10 mouse cellular contexts compared by ENCODE assay signal in the genomic region with DNA sequence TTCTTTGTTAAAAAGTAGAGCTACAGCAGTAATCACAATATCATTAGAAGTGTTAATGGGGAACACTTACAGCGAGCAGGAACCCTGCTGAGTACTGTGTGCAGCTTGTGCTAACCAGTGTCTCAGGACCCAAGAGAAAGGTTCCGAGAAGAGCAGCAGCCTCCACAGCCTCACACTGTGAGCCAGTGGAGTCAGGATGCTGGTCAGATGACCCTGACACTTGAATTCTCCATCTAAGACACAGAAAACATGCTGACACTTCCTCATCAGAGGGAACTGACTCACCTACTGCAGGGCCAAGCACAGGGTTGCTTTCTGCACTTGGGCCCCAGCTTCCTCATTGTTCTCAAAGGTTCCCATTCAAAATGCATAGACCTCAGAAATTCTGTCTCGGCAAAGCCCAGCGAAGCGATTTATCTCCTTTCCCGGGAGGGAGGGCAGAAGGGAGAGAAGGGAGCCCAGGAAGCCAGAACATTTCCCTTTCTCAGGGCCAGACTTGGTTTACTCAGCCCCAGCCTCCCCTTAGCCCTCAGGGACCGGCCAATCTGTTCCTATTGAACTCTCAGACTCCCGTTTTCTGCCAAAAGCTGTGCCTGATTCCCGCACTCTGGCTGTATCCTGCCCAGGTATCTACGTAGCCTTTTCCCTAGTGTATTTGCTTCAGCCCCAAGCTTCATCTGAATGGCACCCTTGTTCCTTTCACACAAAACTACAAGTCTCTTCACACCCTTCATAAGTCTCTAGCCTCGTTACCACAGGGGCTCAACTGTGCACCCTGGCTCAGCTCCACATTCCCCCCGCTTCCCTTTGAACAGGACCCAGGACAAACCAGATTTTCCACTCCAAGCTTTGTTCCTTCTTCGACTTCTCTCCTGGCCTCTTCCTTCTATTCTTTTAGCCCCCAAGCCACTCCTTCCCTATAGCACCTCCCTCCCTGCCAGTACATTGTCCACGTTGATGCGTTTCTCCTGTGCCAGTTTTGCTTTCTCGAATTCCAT. TPM values are rescaled to one million over a fixed set of nuclear protein-coding genes. Genes with fewer than 3 reads are reported as not detected.
DNase-seq lines count a peak whose midpoint lies in the region; ATAC-seq and TF ChIP-seq lines count a peak whose summit lies in the region.
"Had no signal": no experiment of that assay in that cellular context is flagged by ENCODE, and none has a peak within 500 bp of the region (broad histone marks: within the 10 kb centered on the region; RNA-seq: fewer than 3 reads in every experiment).

No protein-coding gene starts in this region.

- ATAC-seq in liver, embryonic 14.5 days (ENCODE audit: insufficient read depth): peak; percentile 61; the same call in 1 of the 2 replicates
- ATAC-seq: CD4-positive, CD25-positive, alpha-beta regulatory T cell, adult 4 months had no signal

- no peaks in the 10 kb centered on the region for H3K9me3 ChIP-seq in liver, embryonic 14.5 days (ENCODE audit: control insufficient read depth, low read length)

- H3K9ac ChIP-seq in liver, embryonic 14.5 days (replicated peaks): no peak overlapping the region

- H3K4me3 ChIP-seq in liver, embryonic 14.5 days (ENCODE audit: insufficient read depth in 1 of 2, low read depth in 2 of 2, low read length in 2 of 2): no peak overlapping the region

- no peak for TF ChIP-seq EP300 in liver, embryonic 14.5 days (IDR thresholded peaks at IDR 0.05; ENCODE audit: low read depth)

- 41% methylated on average over 16 of the region's 16 CpGs for WGBS in liver, embryonic 14.5 days (ENCODE audit: insufficient replicate concordance)

- peaks cover 0 to 4% of the 10 kb centered on the region in 2 experiments; a peak in 2 of 4 replicates for H3K4me1 ChIP-seq in liver, embryonic 14.5 days (replicated peaks; ENCODE audit: control insufficient read depth in 2 of 2, insufficient read depth in 2 of 2, low read length in 1 of 2)

- TF ChIP-seq CTCF in liver, embryonic 14.5 days (IDR thresholded peaks at IDR 0.05; ENCODE audit: low read depth): no peak

- H3K27ac ChIP-seq in liver, embryonic 14.5 days: no peak overlapping the region

- no peaks in the 10 kb centered on the region for H3K36me3 ChIP-seq in liver, embryonic 14.5 days (replicated peaks; ENCODE audit: control insufficient read depth, insufficient read depth, low read depth)
- no peaks in the 10 kb centered on the region for H3K36me3 ChIP-seq in splenic B cell, adult 2 months (ENCODE audit: control insufficient read depth, insufficient read depth, low read length, poor library complexity, severe bottlenecking)

- no peaks in the 10 kb centered on the region for H3K27me3 ChIP-seq in liver, embryonic 14.5 days (ENCODE audit: control insufficient read depth, insufficient read depth, low read length)
- H3K27me3 ChIP-seq in splenic B cell, adult 2 months (ENCODE audit: control insufficient read depth, insufficient read depth, low read length, poor library complexity, severe bottlenecking): no peaks in the 10 kb centered on the region

- DNase-seq in cerebellum, postnatal 10 days: peak; percentile 50 to 71
- no peak for DNase-seq in cerebellum, postnatal 4 days (ENCODE audit: low spot score in 2 of 2)
- DNase-seq in lung, adult 18-20 months: peak; percentile 21 to 40
- DNase-seq in lung, postnatal 10 days: no peak
- DNase-seq in liver, embryonic 14.5 days (ENCODE audit: low read depth in 3 of 3, low spot score in 3 of 3): peak in 1 of 3 experiments; percentile 17
- DNase-seq in splenic B cell, adult 2 months (ENCODE audit: low read depth, low spot score): peak; percentile 45
- DNase-seq in retina, postnatal 1 day: no peak
- no peak for DNase-seq in yolk sac, embryonic 10.5 days (ENCODE audit: low spot score)

- no peak overlapping the region for H3K4me2 ChIP-seq in liver, embryonic 14.5 days (ENCODE audit: low read depth)

RNA-seq across cellular contexts. Expression of a gene that starts 21.2 kb away (rescaled TPM):
- 0.02 TPM in 1 of 2 replicates, not detected in the other for polyA plus RNA-seq in liver, embryonic 14.5 days (2012; rRNA removed)
- polyA plus RNA-seq in liver, embryonic 14.5 days (2014; fragmentation: Nextera tagmentation; extraction: Ambion mirVana): not detected in 2 replicates
- polyA plus RNA-seq: CD4-positive, CD25-positive, alpha-beta regulatory T cell, adult 4 months; kidney, embryonic 14.5 days had no signal

Comparison
In these comparisons a context has a peak if more than half of its experiments do, and no peak if none do; other contexts are left out.
1. DNase-seq: peak in cerebellum, postnatal 10 days (2 of 2), lung, adult 18-20 months (2 of 2) and splenic B cell, adult 2 months (single experiment); none in cerebellum, postnatal 4 days (0 of 2), lung, postnatal 10 days (single experiment), retina, postnatal 1 day (single experiment) and yolk sac, embryonic 10.5 days (single experiment).